Mouse (Mus musculus): Measurements from ENCODE around the gene Padi2.

Gene Padi2

DNA sequence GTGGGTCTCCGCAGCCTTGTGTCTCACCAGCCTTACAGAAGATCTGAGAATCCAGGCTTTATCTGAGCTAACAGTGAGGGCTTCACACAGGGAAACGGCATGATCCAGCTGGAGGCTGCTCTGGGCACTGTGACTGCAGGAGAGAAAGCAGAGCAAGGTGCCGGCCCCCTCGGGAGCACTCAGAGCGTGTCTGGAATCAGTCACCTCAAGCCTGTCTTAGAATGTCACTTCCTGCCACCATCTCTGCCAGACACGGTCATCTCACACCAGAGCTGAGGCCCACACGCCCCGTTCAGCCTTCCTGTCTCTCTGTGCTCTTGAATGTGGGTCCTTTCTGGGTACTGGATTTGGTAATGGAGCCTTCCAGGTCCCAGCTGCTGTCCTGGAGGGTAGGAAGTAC is 19.5 kb downstream of the Padi2 start:
- DNase-seq, result peak in 1 of 2 experiments; percentile 10

DNA sequence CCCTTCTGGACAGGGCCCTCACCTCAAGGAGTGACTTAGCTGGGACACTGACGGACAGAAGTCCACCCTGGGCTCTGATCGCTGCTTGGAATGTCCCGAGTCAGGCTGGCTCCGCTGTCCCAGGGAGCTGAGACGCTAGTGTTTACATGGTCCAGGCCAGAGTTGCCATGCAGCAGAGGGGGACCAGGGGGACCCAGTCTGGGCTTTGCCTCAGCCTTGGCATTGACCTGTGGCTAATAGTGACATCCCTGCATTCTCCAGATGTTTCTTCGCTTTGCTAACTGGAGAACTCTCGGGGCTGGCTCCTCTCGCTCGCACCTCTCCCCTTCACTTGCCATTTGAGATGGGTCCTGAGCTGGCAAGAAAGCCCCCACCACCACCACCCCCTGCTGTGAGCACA is 22.2 kb downstream of the Padi2 start:
- DNase-seq, result no peak

DNA sequence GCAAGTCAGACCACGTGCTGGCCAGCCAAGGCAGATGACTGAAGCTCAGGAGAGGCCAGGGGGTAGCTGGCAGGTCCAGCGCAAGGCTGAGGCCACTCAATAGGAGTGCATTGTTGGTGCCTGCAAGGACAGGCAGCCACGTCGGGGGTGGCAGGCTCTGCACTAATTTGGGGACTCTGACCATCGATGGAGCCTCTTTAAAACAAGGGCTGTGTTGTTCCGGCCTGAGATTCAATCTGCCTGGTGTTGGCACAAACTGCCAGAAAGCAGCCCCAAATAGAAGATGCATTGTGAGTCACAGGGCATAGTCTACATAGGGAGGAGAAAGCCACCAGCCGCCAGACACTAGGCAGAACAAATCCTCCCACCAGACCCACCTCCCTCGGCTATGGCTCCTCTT is 23.6 kb downstream of the Padi2 start:
- no peak for DNase-seq

DNA sequence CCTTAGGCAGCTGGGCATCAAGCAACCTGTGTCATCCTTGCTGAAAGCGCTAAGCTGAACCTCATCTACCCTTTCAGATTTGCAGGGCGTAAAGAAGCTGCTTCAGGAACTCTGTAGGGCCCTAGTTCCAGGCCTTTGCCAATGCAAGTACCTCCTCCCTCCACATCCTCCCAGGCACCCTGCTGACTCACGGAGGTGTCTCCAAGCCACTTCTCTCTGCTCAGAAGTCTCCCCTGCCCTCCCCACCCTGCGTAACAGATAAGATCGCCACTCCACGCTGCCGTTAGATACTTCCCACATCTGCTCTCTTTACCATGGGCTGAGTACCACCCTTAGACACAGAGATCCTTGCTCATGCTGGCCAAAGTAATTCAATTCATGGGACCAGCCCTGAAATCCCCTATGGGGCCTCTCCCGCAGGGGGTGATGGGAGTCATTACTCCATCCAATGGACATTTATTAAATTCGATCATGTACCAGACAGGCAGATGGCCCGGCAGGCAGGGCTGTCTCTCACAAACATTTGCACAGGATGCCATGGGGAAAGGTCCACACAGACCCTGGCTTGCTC is 24.8 kb downstream of the Padi2 start:
- no peak for DNase-seq

DNA sequence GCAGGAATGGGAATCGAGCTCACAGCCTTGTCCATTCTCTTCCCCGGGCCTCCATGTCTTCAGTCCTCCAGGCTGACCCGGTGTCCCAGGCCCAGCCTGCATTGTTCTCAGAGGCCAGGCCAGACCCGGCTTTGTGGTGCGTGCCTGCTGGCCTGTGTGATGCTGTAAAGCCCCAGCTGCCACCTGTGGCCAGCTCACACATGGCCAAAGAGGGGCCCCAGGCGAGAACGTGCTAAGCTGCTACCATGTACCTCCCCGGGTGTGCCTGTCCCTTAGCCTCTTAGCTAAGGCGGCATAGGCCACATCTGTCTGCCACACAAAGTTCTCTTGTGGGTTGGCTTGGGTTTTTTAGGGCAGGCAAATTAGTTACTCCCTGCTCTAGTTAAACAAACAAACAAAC is 29.5 kb downstream of the Padi2 start:
- DNase-seq, result no peak

DNA sequence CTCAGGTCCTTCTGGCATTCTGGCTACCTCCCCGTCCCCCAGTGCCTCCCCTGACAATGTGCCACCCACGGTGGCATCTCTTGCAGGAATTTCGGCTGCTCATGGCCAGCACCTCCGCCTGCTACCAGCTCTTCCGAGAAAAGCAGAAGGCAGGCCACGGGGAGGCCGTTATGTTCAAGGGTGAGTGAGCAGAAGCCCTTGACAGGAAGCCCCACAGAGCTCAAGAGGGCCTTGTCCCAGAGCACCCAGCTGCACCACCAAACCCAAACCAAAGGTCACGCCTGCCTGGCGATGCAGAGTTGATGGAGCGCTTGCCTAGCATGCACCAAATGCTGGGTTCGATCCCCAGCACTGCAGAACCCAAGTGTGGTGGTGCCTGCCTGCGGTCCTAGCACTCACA is 38.2 kb downstream of the Padi2 start:
- DNase-seq, result peak; percentile 78 to 81

DNA sequence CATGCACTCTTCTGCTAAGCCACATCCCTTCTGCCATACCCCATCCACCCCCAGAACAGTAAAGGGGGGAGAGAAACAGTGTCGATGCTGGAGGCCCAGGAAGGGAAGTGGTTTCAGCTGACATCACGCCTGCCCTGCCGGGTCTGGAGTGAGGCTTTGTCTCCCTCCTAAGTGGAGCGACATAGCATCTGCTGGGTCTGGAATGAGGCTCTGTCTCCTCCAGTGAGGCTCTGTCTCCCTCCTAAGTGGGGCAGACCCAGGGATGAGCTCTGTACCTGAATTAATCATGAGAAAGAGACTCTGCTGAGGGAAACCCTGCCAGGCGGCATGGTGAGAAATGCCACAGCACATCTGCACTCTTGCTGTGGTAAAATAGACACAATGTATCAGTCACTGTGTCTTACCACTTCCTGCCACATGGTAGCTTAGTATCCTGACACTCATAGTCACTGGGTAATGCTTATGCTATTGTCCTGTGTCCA is 38.9 kb downstream of the Padi2 start:
- DNase-seq, result peak; percentile 78 to 79

DNA sequence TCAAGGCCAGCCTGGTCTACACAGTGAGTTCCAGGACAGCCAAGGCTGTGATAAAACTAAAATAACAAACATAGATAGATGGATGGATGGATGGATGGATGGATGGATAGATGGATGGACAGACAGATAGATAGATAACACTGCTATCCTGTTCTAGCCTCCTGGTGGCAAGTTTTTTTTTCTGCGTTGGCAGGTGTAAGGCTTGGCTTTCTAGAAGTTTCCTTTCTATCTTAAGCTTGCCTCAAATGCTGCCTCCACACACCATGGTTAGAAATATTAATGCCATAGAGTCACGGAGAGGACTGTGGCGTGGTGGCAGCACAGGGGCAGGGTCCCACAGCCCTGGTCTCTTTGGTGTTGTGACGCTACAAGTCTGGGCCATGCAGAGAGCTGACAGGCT is 39.4 kb downstream of the Padi2 start:
- DNase-seq, result no peak

DNA sequence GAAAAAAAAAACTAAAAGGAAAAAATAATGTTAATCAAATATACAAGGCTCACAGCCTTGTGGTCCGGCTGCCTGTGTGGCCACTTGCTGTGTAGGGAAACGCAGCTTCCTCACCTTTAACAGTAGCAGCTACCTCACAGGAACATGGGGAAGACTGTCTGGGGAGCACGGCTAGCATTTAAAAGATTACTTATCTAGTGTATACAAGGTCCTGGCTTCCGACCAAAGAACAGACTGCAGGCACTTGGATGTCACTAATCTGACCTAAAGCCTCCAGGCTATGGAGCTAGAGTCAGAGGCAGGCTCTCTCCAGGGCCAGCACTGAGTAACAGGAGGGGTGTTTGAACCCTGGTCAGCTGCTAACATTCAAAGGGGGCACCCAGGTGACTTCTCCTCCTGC is 39.9 kb downstream of the Padi2 start:
- no peak for DNase-seq

DNA sequence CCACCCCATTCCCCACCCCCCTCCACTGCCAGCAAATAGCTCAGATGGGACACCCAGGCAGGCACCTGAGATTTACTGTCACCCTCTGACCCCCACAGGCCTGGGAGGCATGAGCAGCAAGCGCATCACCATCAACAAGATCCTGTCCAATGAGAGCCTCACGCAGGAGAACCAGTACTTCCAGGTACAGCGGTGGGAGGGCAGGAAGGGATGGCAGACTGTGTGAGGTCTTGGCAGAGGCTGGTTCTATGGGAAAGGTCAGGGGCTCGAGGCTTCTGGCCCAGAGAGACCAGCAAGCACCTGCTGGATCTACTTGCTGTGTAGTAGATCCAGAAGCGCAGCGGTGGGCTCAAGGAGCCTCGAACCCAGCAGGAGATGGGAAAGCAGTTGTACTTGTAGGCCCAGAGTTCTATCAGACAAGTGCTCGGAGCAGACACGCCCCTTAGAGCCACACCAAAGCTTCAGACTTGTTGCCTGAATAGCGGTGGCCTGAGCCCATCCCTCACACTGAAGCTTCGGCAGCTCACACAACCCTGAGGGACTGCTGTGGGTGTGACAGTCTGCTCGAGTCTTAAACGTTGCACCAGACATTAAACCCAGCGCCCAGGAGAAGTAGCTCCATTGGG is 40.5 kb downstream of the Padi2 start:
- no peak for DNase-seq

DNA sequence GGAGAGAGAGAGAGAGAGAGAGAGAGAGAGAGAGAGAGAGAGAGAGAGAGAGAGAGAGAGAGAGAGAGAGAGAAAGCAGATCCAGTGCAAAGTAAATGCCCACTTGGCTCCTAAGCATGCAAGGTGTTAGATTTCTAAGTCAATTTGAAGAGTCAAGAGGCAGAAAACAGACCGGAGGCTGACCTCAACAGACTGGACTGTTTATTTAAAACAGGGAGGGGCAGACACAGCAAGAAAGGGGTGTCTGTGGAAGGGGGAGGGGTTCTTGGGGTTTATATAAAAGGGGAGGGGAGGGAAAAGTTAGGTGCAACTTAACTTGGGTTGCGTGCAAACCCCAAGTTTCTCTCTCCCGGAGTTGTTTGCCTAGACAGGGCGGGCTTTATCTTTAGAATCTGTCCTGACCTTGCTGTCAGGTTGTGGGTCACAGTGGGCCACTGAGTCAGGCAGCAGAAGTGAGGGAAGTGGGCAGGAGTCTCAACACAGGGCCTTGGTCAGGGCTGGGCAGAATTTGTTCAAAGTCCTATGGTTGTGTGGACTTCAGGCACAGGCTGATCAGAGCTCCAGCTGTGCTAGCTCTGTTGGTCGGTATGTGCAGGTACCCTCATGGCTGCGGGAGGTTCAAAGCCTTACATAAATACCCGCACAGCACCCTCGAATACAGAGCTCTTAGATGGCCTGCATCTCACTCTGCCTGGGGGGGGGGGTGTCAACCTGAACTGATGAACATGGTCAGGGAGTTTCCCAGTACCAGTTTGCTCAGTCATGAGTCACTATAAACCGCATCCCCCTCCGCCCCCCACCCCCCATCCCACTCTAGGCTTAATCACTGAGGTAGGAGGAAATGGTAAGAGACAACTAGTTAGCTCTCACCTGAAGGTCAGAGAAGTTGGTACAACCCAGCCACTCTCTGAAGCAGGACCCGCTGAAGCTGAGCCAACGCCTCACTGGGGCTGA is 41.6 kb downstream of the Padi2 start:
- peak in 1 of 2 experiments; percentile 43 for DNase-seq

DNA sequence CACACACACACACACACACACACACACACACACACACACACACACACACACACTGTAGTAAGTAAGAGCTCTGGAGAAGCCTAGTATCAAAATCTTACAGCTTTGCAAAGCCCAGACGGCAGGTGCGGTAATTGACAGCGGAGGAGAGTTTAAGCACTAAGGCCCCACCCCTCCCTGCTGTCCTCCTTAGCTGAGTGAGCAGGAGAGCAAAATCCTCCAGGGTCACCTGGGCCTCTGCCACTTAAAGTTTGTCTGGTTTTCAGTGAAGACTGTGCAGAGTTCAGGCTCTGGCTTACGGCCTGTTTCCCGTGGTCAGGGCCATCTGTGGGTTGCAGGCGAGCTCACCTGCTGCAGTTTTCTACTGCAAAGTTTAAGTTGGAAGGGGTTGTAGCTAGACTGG is 42.3 kb downstream of the Padi2 start:
- peak in 1 of 2 experiments; percentile 34 for DNase-seq

DNA sequence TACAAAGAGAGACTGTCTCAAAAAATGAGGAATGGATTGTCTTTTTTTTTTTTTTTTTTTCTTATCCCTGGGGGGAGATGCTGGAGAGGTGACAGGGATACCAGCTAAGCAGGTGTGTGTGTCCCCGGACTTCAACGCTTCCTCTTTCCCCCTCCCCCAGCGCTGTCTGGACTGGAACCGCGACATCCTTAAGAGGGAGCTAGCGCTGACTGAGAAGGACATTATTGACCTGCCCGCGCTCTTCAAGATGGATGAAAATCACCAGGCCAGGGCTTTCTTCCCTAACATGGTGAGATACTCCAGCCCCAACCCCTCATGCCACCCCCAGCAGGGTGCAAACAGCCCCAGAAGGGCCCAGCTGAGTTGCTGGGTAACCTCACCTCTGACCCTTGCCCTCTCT is 42.9 kb downstream of the Padi2 start:
- DNase-seq, result peak; percentile 59 to 62

DNA sequence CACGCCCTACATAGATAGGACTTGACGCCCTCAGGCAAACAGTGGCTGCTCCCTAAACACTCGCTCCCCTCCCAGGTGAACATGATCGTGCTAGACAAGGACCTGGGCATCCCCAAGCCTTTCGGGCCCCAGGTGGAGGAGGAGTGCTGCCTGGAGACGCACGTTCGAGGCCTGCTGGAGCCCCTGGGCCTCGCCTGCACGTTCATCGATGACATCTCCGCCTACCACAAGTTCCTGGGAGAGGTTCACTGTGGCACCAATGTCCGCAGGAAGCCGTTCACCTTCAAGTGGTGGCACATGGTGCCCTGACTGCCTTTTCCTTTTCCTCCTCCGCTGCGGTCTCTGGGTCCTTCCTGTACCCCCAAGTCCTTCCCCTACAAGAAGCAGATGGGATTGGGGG is 43.5 kb downstream of the Padi2 start:
- no peak for DNase-seq

DNA sequence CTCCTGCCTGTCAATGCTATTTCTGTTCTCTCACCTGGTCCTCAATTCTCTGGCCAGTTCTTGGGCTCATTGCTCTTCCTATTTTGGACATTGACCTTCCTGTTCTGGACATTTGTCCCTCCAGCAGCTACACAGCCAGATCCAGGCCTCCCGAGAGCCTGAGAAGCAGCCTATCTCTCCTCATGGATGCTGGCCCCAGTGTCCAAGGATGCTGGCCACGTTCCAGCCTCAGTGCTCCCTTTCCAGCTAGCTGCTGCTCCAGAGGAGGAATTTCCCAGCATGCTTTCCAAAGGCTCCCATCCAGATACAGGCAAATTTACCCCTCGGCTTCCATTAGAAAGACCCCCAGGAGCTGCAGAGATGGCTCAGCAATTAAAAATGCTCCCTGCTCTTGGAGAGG is 44.4 kb downstream of the Padi2 start:
- no peak for DNase-seq

DNA sequence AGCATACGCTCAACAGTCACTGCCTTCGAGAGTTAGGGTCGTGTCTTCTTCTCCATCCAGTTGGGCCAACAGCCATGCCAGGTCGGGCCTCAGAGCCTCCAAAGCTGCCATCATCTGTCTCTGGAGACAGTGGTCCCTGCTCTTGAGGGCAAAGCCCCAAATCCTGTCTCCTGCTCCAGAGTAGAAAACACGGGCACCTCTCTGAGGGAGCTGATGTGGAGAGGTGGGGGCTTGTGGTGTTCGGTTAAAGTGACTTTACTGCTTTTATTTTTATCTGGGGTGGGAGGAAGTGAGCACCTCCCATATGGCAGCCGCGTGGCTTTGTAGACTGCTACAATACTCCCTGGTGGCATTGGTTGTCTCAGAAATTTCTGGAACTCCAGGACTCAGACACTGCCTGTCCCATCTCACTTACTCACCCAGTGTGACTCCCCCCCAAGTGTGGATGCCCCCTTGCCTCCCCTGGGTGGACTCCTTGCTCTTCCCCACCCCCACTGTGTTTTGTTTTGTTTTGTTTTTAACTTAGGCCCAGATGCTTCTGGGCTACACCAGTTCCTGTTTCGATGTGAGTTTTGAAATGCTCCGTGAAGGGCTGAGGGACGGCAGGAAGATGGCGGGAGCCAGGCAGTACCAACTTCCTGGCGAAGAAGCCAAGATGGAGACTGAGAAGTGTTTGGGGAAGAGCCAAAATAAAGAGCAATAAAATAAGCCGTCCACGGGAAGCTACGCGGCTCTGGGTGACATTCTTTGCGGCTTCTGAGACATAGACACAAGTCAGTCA is 45.9 kb downstream of the Padi2 start:
- DNase-seq, result peak; percentile 72 to 74

DNA sequence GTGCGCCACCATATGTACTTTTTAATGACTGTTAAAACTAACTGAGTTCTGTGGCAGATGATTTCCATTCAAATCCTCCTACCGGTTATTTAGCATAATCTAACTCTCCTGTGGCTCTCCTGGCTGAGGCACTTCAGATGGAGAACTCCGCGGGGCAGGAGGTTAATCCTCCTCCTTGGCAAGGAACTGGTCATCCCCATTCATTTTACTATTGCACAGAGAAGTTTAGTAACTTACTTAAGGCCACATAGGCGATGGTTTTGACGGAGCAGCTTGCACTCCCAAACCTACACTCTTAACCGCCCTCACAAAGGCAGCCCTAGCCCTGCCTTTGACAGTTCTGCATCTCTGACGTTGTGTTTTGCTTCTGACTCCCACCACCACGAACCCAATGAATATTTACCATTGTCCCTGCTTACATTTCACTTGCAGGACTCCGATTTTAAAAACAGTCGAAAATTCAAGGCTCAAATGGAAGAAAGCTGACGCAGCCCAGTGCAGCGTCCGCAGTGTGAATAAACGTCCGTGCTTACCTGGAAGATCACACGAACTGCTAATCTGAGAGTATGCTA is 51.1 kb downstream of the Padi2 start:
- DNase-seq, result no peak

DNA sequence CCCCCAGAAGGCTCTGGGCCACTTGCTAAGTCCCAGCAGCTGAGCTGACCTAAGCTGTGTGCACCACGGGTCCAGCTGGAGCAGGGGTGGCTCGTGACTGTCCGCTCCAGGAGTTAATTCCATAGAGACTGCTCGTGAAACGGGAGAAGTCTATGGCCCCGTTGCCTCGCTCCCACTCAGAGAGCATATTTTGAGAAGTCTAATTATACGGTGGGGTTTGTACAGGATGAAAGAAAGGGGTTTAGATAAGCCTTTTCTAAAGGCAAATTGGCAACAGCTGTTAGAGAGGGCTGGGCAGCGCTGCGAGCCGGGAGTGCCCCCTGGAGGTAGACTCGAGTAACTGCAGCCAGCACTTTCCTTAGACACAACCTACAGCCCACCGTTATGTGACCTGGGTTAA is 51.6 kb downstream of the Padi2 start:
- peak; percentile 91 for DNase-seq

DNA sequence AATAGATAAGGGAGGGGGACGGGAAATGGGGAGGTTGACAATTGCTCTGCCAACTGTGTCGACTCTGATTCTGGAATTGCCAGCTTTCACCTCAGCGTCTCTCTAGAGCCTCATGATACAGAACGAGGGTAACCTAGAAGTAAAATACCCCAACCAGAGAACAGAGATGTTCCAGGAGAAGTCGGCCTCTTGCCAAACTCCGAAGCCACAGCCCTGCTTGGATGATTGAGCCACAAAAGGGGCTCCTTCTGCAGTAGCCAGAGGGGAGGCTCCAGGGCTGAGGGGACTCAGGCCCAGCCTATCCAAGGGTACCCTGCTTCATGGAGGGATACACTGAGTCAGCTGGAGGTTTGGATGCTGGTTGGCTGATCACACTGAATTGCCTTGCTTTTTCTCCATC is 52.2 kb downstream of the Padi2 start:
- no peak for DNase-seq

DNA sequence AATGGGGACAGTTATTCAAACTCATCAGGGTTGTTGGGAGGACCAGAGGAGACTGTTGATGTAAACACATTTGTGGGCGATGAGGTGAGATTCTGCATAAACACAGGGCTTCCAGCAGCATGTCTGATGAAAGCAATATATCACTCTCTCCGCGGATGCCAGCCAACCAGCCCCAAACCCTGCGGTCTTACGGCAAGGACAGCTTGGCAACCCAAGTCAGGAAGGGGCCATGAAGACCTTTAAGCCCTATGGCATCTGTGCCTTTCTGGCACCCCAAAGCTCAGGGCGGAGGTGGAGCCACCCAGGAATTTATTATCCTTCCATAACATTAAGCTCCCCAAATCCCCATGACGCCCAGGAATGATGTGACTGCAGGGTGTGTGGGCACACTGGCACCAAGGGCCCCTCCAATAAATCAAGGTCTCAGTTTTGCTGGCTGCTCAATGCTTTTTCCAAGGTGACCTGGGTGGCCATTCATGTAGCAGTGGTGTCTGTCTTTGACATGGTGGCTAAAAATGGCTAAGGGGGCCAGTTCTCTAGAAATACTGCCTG is 53.1 kb downstream of the Padi2 start:
- DNase-seq, result no peak

DNA sequence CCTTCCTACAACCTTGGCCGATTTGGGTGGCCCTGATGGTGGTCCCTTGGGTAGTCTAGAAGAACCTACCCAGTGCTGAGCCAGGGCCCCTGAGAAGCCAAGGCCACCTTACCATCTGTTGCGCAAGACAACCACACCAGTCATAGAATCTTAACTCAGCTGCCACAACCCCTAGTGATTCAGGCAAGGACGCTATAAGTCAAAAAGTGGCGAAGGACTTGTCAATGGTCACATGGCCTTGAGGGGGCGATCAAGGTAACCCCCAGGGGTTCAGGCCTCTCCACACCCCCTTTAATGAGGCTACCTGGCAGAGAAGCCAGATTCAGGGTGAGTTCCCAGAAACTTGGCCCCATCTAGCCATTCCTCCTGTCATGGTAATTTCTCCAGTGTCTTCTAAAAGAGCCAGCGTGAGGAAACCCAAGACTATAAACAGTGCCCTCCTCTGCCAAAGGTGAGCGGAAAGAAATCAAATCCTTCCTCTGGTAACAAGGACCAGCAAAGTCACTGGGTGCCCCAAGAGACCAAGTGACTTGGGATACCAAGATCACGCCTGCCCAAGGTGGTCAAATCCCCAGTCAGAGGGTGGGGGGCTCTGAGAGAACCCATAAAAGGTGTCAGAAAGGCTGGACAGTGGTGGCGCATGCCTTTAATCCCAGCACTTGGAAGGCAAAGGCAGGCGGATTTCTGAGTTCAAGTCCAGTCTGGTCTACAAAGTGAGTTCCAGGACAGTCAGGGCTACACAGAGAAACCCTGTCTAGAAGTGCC is 53.8 kb downstream of the Padi2 start:
- DNase-seq, result no peak
